Comparison of ENCODE assay signal across 8 mouse cellular contexts in genomic region chr5:28070149-28070827, GRCm38 (mm10). TPM values are rescaled to one million over a fixed set of nuclear protein-coding genes. Genes with fewer than 3 reads are reported as not detected.
DNase-seq lines count a peak whose midpoint lies in the region; ATAC-seq and TF ChIP-seq lines count a peak whose summit lies in the region.

No protein-coding gene starts in this region.

- DNase-seq in embryo, embryonic 10 days (ENCODE audit: low spot score) = peak; percentile 34
- no peak for DNase-seq in embryo, embryonic 9.5 days (ENCODE audit: extremely low spot score)
- peak; percentile 6 for DNase-seq in ovary, postnatal 14 days (ENCODE audit: low spot score)
- no peak for DNase-seq in ovary, postnatal 36 days (ENCODE audit: low spot score)
- no peak for DNase-seq in forebrain, postnatal 0 days
- no peak for DNase-seq in liver, embryonic 13.5 days
- peak; percentile 25 for DNase-seq in retina, embryonic 14.5 days (ENCODE audit: low spot score)
- DNase-seq in layer of hippocampus, postnatal 10 days (ENCODE audit: low spot score in 2 of 2) = no peak

- peak overlapping the region; percentile 74 for H3K4me2 ChIP-seq in forebrain, postnatal 0 days (ENCODE audit: low read depth)
- H3K4me2 ChIP-seq in liver, embryonic 13.5 days = peak overlapping the region; percentile 98

- H3K4me1 ChIP-seq in forebrain, postnatal 0 days (ENCODE audit: insufficient read depth) = peaks cover 20% of the 10 kb centered on the region
- H3K4me1 ChIP-seq in liver, embryonic 13.5 days (replicated peaks) = peaks cover 70% of the 10 kb centered on the region

- no peaks in the 10 kb centered on the region for H3K27me3 ChIP-seq in forebrain, postnatal 0 days (ENCODE audit: insufficient read depth, low read length)
- no peaks in the 10 kb centered on the region for H3K27me3 ChIP-seq in liver, embryonic 13.5 days

- WGBS in forebrain, postnatal 0 days = 21% methylated on average over 9 of the region's 9 CpGs
- WGBS in liver, embryonic 13.5 days (ENCODE audit: insufficient replicate concordance) = 34% methylated on average over 9 of the region's 9 CpGs

- H3K27ac ChIP-seq in forebrain, postnatal 0 days (ENCODE audit: low read depth, low read length) = peak overlapping the region; percentile 88
- H3K27ac ChIP-seq in liver, embryonic 13.5 days = peak overlapping the region; percentile 88

- H3K4me3 ChIP-seq in forebrain, postnatal 0 days (ENCODE audit: low read depth, low read length) = peak overlapping the region; percentile 83
- H3K4me3 ChIP-seq in liver, embryonic 13.5 days (replicated peaks) = peak overlapping the region; percentile 91

- no peaks in the 10 kb centered on the region for H3K9me3 ChIP-seq in forebrain, postnatal 0 days (ENCODE audit: low read length)
- no peaks in the 10 kb centered on the region for H3K9me3 ChIP-seq in liver, embryonic 13.5 days (replicated peaks)

- peaks cover 20% of the 10 kb centered on the region for H3K36me3 ChIP-seq in forebrain, postnatal 0 days (ENCODE audit: insufficient read depth)
- peaks cover 26% of the 10 kb centered on the region for H3K36me3 ChIP-seq in liver, embryonic 13.5 days

- no peak; the same call in 1 of the 2 replicates for ATAC-seq in forebrain, postnatal 0 days
- peak; percentile 2; the same call in 1 of the 2 replicates for ATAC-seq in liver, embryonic 13.5 days (ENCODE audit: low read depth)

- no peak for TF ChIP-seq CTCF in forebrain, postnatal 0 days (IDR thresholded peaks at IDR 0.05; ENCODE audit: low read depth)

- peak overlapping the region; percentile 88 for H3K9ac ChIP-seq in forebrain, postnatal 0 days
- peak overlapping the region; percentile 83 for H3K9ac ChIP-seq in liver, embryonic 13.5 days

RNA-seq across cellular contexts. Expression of gene Insig1, which starts 0.9 kb away (rescaled TPM):
- 127 and 140 TPM in 2 replicates for total RNA-seq in forebrain, postnatal 0 days (2014; rRNA removed)
- 100 and 101 TPM in 2 replicates for polyA plus RNA-seq in forebrain, postnatal 0 days (2015; fragmentation: Nextera tagmentation; extraction: Ambion mirVana)
- 43.6 and 48.7 TPM in 2 replicates for polyA plus RNA-seq in liver, embryonic 13.5 days (2015; fragmentation: Nextera tagmentation; extraction: Ambion mirVana)
- 10 to 100 TPM; 82.7 to 88.7 TPM for total RNA-seq in layer of hippocampus, postnatal 10 days (2021)

Comparison
In these comparisons a context has a peak if more than half of its experiments do, and no peak if none do; other contexts are left out.
1. DNase-seq: peak in embryo, embryonic 10 days (single experiment), ovary, postnatal 14 days (single experiment) and retina, embryonic 14.5 days (single experiment); none in embryo, embryonic 9.5 days (single experiment), ovary, postnatal 36 days (single experiment), forebrain, postnatal 0 days (single experiment), liver, embryonic 13.5 days (single experiment) and layer of hippocampus, postnatal 10 days (0 of 2).